Mouse (Mus musculus) erythroblast, embryonic 14.5 days (primary cell): ENCODE data around the gene Olfr1448.

ENCODE experiments used
- GATA1 ChIP-seq: IDR thresholded peaks from 2 replicates; pipeline ENCODE4 v1.6.1; 2012; ENCODE audit warnings: low read length, inconsistent platforms, mixed read lengths
- TAL1 ChIP-seq: IDR thresholded peaks from 3 replicates; pipeline ENCODE4 v1.6.1; 2012; ENCODE audit warnings: low read length, inconsistent platforms, mixed read lengths

GRCm38 (mm10) chr19:12924319-12924718 lies at the start of gene Olfr1448:
- TF ChIP-seq TAL1 (no peak), GATA1 (no peak)
